Mouse (Mus musculus): ENCODE data around the gene Akr1c18.
"Not testable (repeated sequence)": the region's sequence is repeated elsewhere in the genome, so short reads cannot be mapped to it uniquely, and the experiment has no call there.

Gene Akr1c18

DNA sequence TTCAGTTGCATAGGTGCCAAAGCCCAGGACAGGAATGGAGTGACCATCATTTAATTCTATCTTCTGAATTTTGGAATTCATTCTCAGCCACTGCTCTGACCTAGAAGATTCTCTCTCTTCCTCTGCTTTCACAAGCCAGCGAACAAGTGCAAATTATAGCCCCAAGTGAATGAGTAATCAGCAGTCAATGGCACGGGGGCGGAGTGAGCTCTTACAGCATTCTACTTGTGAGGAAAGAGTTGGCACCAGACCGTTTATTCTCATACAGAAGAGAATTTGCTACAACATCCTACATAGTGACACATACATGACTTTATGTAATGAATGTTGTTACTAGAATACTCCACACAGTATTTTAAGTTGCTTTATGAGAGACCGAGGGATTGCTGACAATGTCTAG, at the start of gene Akr1c18:
Gene Akr1c18 (minus strand): TSS at position 137 of the 400 bp plus-strand sequence.
- DNase-seq (ENCODE audit: low spot score in 2 of 2) = no peak

DNA sequence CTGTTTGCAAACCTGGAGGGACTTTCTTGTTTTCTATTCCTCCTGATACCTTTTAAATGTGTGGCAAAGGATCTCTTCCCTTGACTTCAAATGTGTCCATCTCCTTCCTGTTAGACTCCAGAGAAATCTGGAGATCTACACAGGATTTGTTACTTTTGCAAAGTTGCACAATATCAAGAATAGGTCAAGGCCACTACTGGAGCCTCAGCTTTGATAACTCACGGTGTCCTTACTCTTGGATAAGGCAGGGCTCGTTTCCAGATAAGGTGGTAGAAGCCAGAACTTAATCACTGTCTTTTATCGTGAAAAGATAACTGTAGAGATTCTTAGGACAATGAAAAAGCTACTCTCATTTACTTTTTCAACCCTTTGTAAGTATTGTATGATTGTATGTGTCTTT, 42.1 kb upstream of the Akr1c18 start:
- DNase-seq (ENCODE audit: low spot score in 2 of 2) = no peak

GRCm38 (mm10) chr13:4190904-4191303, 40.5 kb upstream of the Akr1c18 start, which contains the start of gene Akr1c13:
Gene Akr1c13, plus strand, starts transcription at chr13:4191150.
- peak; percentile 27 to 28 for DNase-seq (ENCODE audit: low spot score in 2 of 2)

GRCm38 (mm10) chr13:4188174-4188573, 37.7 kb upstream of the Akr1c18 start:
- DNase-seq (ENCODE audit: low spot score in 2 of 2) = peak in 1 of 2 experiments; percentile 1

DNA sequence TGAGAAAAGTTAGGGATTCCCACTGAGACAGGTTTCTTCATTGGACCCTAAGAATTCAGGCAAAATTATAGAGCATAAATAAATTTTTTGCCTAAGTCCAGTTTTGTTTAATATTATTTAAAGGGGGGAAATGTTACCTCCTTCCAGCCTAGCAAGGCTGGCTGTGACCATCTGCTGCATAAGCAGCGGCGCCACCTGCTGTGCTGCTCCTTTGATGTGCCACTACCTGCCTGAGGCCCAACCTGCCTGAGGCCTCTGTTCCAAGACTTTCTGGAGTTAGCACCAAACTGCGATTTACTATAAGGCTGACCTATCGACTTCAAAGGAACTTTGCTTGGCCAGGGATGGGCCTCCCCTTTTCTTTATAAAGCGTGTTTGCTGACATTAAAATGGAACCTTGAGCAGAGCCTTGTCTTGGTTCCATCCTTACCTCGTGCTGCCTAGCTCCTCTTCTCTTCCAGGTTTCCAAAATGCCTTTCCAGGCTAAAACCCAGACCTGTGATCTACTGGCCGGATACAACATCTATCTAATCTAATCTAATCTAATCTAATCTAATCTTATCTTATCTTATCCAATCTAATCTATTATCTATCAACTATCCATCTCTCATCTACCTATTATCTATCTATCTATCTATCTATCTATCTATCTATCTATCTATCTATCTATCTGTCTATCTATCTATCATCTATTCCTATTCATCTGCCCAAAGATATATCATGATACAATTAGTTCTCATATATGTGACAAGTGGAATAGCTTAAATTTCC, 36.4 kb upstream of the Akr1c18 start:
- not testable (repeated sequence) for DNase-seq (ENCODE audit: low spot score in 2 of 2)

DNA sequence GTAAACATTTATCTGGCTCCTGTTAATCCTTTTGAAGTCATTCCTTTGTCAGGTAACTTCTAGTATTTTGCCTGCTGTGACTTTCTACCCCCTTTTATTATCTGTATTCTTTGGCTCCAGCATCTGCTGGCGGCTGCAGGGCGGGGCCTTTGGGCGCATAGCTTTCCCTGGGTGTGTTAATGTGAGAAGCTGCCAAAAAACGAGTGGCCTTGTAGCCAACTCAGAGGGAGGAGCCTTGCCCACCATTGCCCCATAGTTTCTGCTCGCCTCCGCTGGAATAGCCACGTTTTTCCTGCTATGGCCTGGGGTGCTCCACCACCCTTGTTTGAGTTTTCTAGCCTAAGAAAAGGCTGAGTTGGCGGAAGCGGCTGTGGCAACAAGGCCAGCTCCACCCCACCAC, 32.7 kb upstream of the Akr1c18 start:
- no peak for DNase-seq (ENCODE audit: low spot score in 2 of 2)

- DNase-seq (ENCODE audit: low spot score in 2 of 2) = not testable (repeated sequence)
Observed at GRCm38 (mm10) chr13:4181321-4181720, 30.9 kb upstream of the Akr1c18 start.

GRCm38 (mm10) chr13:4172978-4173377, 22.5 kb upstream of the Akr1c18 start:
- DNase-seq (ENCODE audit: low spot score in 2 of 2) = no peak

- DNase-seq (ENCODE audit: low spot score in 2 of 2) = no peak
Observed at GRCm38 (mm10) chr13:4168006-4168405, 17.6 kb upstream of the Akr1c18 start.

- DNase-seq (ENCODE audit: low spot score in 2 of 2) = no peak
Observed at GRCm38 (mm10) chr13:4155286-4155685, 4.8 kb upstream of the Akr1c18 start.

- DNase-seq (ENCODE audit: low spot score in 2 of 2) = no peak
Observed at GRCm38 (mm10) chr13:4153593-4153992, 3.1 kb upstream of the Akr1c18 start.

DNA sequence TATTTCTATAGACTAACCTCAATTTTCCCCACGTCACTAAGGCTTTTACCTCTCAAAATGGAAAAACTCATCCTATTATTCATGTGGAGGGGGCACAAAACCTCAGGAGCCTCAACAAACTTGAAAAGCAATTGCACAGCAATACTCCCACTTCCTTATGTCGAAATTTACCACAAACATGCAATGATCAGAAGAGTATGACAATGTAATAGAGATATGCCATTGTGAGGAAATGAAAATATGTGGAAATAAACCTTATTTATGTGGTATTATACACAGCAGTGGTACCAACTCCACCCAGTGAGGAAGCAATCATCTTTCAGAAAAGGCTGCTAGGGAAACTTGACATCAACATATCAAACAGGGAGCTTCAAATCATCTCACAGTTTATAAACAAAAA, 2.5 kb upstream of the Akr1c18 start:
- DNase-seq (ENCODE audit: low spot score in 2 of 2) = no peak

GRCm38 (mm10) chr13:4144261-4144660, 6.2 kb downstream of the Akr1c18 start:
- DNase-seq (ENCODE audit: low spot score in 2 of 2) = no peak

- peak in 1 of 2 experiments; percentile 26 for DNase-seq (ENCODE audit: low spot score in 2 of 2)
Observed at GRCm38 (mm10) chr13:4133070-4133469, 17.4 kb downstream of the Akr1c18 start.

- no peak for DNase-seq (ENCODE audit: low spot score in 2 of 2)
Observed at GRCm38 (mm10) chr13:4131721-4132120, 18.7 kb downstream of the Akr1c18 start.

DNA sequence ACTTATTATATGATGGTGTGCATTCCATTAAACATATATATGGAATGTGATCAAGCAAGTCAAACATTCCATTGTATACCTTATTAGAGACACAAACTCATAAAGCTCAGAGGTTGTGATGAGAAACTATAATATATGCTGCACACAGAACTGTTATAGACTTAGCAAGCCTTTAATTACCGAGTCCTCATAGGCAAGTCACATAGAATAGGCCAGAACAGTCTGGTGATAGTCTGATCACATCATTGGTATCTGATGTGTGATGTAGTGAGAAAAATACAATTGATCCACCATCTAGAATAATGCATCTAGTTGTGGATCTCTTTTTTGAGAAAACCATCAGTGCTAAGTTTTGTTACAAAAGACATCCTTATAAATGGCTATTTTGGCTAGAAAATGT, 19.1 kb downstream of the Akr1c18 start:
- no peak for DNase-seq (ENCODE audit: low spot score in 2 of 2)

DNA sequence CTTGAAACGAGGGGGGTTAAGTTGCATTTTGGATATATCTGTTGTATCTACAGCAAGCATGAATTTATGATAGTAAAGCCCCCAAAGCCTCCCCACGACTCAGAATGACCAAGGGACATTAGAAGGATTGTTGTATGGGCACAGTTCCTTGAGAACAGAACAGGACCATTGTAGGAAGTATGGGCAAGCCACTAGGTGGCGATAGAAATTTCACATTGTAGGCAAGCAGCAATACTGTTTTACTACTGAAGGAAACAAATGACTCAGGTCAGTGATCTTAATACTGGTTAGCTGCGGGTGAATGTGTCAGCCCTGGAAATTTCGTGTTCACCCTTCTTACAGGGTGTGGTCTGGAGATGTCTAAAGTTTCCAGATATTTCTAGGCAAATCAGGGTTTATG, 21.4 kb downstream of the Akr1c18 start:
- DNase-seq (ENCODE audit: low spot score in 2 of 2) = no peak

GRCm38 (mm10) chr13:4125846-4126245, 24.6 kb downstream of the Akr1c18 start:
- DNase-seq (ENCODE audit: low spot score in 2 of 2) = not testable (repeated sequence)

GRCm38 (mm10) chr13:4124471-4124870, 26.0 kb downstream of the Akr1c18 start:
- not testable (repeated sequence) for DNase-seq (ENCODE audit: low spot score in 2 of 2)

DNA sequence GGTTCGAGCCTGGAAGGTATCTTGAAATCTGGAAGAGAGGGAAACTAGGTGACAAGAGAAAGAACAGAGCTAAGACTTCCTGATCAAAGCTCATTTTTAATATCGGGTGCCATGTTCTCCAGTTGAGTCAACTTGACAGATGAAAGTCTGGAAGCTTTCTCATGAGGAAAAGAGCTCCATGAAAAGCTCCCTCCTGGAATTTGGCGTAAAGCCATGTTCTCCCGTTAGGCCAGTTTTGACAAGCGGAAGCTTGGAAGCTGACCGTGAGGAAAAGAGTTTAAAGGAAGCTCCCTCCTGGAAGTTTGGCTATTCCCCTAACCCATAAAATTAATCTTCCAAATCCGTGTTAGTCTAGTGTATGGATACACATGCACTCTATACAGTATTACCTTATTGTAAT, 27.3 kb downstream of the Akr1c18 start:
- DNase-seq (ENCODE audit: low spot score in 2 of 2) = no peak

- DNase-seq (ENCODE audit: low spot score in 2 of 2) = no peak
Observed at GRCm38 (mm10) chr13:4119181-4119904, 31.1 kb downstream of the Akr1c18 start.

DNA sequence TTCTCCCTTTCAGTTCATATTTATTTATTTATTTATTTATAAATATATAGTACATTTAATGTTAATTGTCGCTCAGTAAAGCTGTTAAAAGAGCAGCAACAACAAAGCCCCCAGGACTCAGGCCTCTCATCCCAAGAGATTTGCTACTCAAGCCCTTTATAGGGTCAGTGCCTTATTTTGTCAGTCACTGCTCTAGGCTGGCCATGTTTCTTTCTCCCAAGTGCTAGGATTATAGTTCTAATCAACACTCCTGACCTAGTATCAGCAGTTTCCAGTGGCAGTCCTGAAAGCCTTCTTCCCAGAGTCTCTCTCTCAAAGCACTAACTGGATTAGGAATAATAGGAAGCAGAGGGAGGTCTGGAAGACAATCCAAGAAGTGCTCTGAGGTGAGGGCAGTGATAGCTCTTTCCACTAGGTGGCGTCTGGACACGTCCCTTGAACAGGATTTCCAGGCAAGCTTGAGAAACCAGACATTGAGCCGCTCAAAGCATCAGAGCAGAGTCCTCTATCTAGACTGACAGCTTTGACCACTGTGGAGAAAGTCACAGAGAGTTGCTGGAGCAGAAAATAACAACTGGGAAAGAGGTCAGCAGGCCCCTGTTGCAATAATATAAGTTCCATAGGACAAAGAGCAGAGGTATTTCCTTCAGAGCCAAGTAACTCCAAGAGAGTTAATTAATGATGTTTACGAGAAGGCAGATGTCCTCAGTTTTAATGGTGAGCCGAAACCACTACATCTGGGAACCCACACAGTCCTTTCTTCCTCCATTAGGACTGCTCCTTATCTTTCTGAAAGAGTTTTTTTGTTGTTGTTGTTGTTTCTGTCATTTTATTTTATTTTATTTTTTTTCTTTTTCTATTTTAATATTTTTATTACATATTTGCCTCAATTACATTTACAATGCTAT, 39.9 kb downstream of the Akr1c18 start:
- DNase-seq (ENCODE audit: low spot score in 2 of 2) = peak; percentile 29 to 37
